Mouse (Mus musculus) liver, adult 2 months (tissue): ENCODE data around the gene Lefty2. TPM values are rescaled to one million over a fixed set of nuclear protein-coding genes. Genes with fewer than 3 reads are reported as not detected.
A peak's percentile ranks its signal among the peaks of the same experiment; 100 is the strongest.
"Not testable (repeated sequence)": the region's sequence is repeated elsewhere in the genome, so short reads cannot be mapped to it uniquely, and the experiment has no call there.

ENCODE experiments used
- DNase-seq: peaks from one replicate; pipeline ENCODE4 v3.0.0-alpha.2; 2011; ENCODE audit warnings: low read depth, low spot score; ENCODE audit errors: extremely low read depth
- H3K27ac ChIP-seq: fragments of 200-500 bp; replicated peaks from 2 replicates; pipeline ENCODE4 v1.5.1; 2012; ENCODE audit warnings: low read depth, mild to moderate bottlenecking, control low read depth, inconsistent platforms, low read length; ENCODE audit not compliant: insufficient read depth
- H3K27me3 ChIP-seq: fragments of 200-500 bp; 2 replicates; pipeline ENCODE4 v1.6.1; 2012; ENCODE audit warnings: mild to moderate bottlenecking, moderate library complexity, low read length, inconsistent platforms; ENCODE audit not compliant: control insufficient read depth, insufficient read depth
- H3K36me3 ChIP-seq: fragments of 200-500 bp; 2 replicates; pipeline ENCODE4 v1.6.1; 2012; ENCODE audit warnings: low read length, inconsistent platforms; ENCODE audit not compliant: control insufficient read depth, insufficient read depth
- H3K4me1 ChIP-seq: fragments of 200-500 bp; 2 replicates; pipeline ENCODE4 v1.6.1; 2011; ENCODE audit warnings: low read length; ENCODE audit not compliant: control insufficient read depth, insufficient read depth
- H3K4me3 ChIP-seq: fragments of 200-500 bp; 2 replicates; pipeline ENCODE4 v1.5.1; 2011; ENCODE audit warnings: low read depth, mild to moderate bottlenecking, control low read depth, low read length, moderate library complexity; ENCODE audit not compliant: insufficient read depth
- H3K79me2 ChIP-seq: fragments of 200-500 bp; 2 replicates; pipeline ENCODE4 v1.6.1; 2012; ENCODE audit warnings: inconsistent platforms, mild to moderate bottlenecking, low read length, moderate library complexity; ENCODE audit not compliant: control insufficient read depth, insufficient read depth
- H3K9ac ChIP-seq: fragments of 200-500 bp; 2 replicates; pipeline ENCODE4 v1.6.1; 2012; ENCODE audit warnings: low read depth, mild to moderate bottlenecking, control low read depth, inconsistent platforms, low read length
- CTCF ChIP-seq: fragments of 200-500 bp; IDR thresholded peaks from 2 replicates; pipeline ENCODE4 v1.5.1; 2011; ENCODE audit warnings: low read depth, low read length, control low read depth
- POLR2A ChIP-seq: fragments of 200-500 bp; IDR thresholded peaks from 2 replicates; pipeline ENCODE4 v1.6.1; 2011; ENCODE audit warnings: low read length, control low read depth; ENCODE audit not compliant: insufficient read depth; ENCODE audit errors: extremely low read depth
- WGBS: fragments of 180-500 bp; shearing (Covaris S2); methylation state at CpG from one replicate; pipeline ENCODE4 v1.1.7; 2018; 5-methylcytosine and 5-hydroxymethylcytosine counted together
- polyA plus RNA-seq: library from polyadenylated mRNA; depleted of rRNA; stranded (reverse); fragments of >200 nt; gene quantifications from 2 replicates; pipeline ENCODE4 v1.2.3, GENCODE M21; 2012
- total RNA-seq: library from RNA; depleted of rRNA; stranded (reverse); fragments of >200 nt; gene quantifications from 2 replicates; pipeline ENCODE4 v1.2.3, GENCODE M21; 2014

Gene Lefty2
- total and polyA plus RNA-seq, 2 experiments, result not detected

DNA sequence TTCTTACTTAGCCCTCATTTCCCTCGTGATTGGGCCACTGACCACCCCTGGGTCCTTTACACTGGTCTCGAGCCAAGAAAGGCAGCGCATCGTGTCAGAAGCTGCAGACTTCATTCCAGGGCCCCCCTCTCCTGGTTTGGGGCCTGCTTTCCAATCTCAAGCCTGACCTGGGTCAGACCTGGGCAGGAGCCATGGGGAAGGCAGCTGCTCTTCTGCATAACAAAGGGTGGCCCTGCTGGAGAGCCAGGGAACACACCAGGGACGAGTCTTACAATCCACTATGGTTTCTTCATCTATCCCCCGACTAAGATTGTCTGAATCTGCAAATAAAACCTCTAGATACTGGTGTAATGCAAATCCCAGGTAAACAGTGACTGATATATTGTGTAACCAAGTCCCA lies 40.8 kb downstream of the Lefty2 start:
- H3K4me3 ChIP-seq, result no peak overlapping the region
- DNase-seq, result peak; percentile 78
- 46% methylated on average over 6 of the region's 6 CpGs for WGBS
- H3K27ac ChIP-seq, result no peak overlapping the region
- H3K4me1 ChIP-seq, result no peaks in the 10 kb centered on the region
- TF ChIP-seq CTCF, result no peak
- no peak for TF ChIP-seq POLR2A
- no peak overlapping the region for H3K9ac ChIP-seq
- H3K27me3 ChIP-seq, result no peaks in the 10 kb centered on the region
- no peaks in the 10 kb centered on the region for H3K36me3 ChIP-seq
- H3K79me2 ChIP-seq, result no peaks in the 10 kb centered on the region

GRCm38 (mm10) chr1:180934467-180935419 lies 41.8 kb downstream of the Lefty2 start, which contains the start of gene Lefty1:
Lefty1 (plus strand) TSS chr1:180935022.
- WGBS, result 49% methylated on average over 21 of the region's 21 CpGs
- Histone ChIP-seq H3K27ac (no peak within 1 kb of the TSS), H3K79me2 (no peaks in the 10 kb centered on the region), H3K36me3 (no peaks in the 10 kb centered on the region), H3K4me1 (no peaks in the 10 kb centered on the region), H3K9ac (no peak within 1 kb of the TSS), H3K4me3 (no peak within 1 kb of the TSS), H3K27me3 (no peaks in the 10 kb centered on the region)
- no peak for TF ChIP-seq CTCF
- no peak for TF ChIP-seq POLR2A
- no peak for DNase-seq

DNA sequence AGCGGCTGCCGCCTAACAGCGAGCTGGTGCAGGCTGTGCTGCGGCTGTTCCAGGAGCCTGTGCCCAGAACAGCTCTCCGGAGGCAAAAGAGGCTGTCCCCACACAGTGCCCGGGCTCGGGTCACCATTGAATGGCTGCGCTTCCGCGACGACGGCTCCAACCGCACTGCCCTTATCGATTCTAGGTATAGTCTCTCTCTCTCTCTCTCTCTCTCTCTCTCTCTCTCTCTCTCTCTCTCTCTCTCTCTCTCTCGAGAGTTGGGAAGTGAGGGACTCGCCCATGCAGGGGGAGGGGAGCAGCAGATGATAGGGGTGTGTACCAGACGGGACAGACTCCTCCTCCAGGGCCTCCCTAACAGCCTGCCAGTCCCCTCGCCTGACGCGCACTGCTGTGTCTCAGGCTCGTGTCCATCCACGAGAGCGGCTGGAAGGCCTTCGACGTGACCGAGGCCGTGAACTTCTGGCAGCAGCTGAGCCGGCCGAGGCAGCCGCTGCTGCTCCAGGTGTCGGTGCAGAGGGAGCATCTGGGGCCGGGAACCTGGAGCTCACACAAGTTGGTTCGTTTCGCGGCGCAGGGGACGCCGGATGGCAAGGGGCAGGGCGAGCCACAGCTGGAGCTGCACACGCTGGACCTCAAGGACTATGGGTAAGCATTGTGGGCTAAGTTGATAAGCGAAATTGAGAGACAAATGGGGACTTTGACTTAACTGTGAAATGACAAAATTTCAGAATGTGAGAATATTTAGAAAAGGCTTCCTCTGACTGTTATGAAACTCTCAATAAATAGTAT lies 43.9 kb downstream of the Lefty2 start:
- H3K79me2 ChIP-seq, H3K27me3 ChIP-seq, H3K27ac ChIP-seq, H3K4me1 ChIP-seq, H3K36me3 ChIP-seq: not testable (repeated sequence)
- Histone ChIP-seq H3K4me3 (peak overlapping the region; percentile 62), H3K9ac (peak overlapping the region; percentile 32)
- peak; percentile 74 for DNase-seq
- 5% methylated on average over 36 of the region's 41 CpGs for WGBS

GRCm38 (mm10) chr1:180937631-180938030 lies 44.7 kb downstream of the Lefty2 start:
- WGBS, result 75% methylated on average over 13 of the region's 13 CpGs
- not testable (repeated sequence) for H3K36me3 ChIP-seq, H3K27me3 ChIP-seq, H3K9ac ChIP-seq, H3K79me2 ChIP-seq, DNase-seq, H3K4me3 ChIP-seq, H3K27ac ChIP-seq, H3K4me1 ChIP-seq

- not testable (repeated sequence) for H3K4me1 ChIP-seq, H3K9ac ChIP-seq
- WGBS, result 88% methylated on average over 2 of the region's 2 CpGs
Measured at GRCm38 (mm10) chr1:180938781-180939180, 45.9 kb downstream of the Lefty2 start.

More at GRCm38 (mm10) chr1:180938781-180939180, 45.9 kb downstream of the Lefty2 start:
- H3K27ac ChIP-seq, DNase-seq, H3K4me3 ChIP-seq, H3K79me2 ChIP-seq, H3K27me3 ChIP-seq, H3K36me3 ChIP-seq: not testable (repeated sequence)
